Mouse (Mus musculus): ENCODE measurements around the gene Cd6.

GRCm38 (mm10) chr19:10867946-10868622 is 38.2 kb upstream of the Cd6 start:
- no peak for TF ChIP-seq CTCF (IDR thresholded peaks at IDR 0.05; ENCODE audit: low read depth)
- no peak for TF ChIP-seq EP300 (optimal IDR thresholded peaks at IDR 0.05)
